Mouse (Mus musculus) CH12.LX (cell line): ENCODE measurements around the gene Trcg1.

Experiments
- BHLHE40 ChIP-seq: IDR thresholded peaks from 2 replicates; pipeline ENCODE4 v1.6.1; 2011; ENCODE audit warnings: mild to moderate bottlenecking, low read depth, low read length, improper control_type of control experiment
- CHD1 ChIP-seq: IDR thresholded peaks from 2 replicates; pipeline ENCODE4 v1.6.1; 2012; ENCODE audit warnings: low read depth, low read length, improper control_type of control experiment, inconsistent platforms
- CHD2 ChIP-seq: IDR thresholded peaks from 2 replicates; pipeline ENCODE4 v1.6.1; 2011; ENCODE audit warnings: low read length, improper control_type of control experiment
- CTCF ChIP-seq, 2 experiments: IDR thresholded peaks in 1 of 2; conservative IDR thresholded peaks in 1 of 2; 2 replicates each; pipeline ENCODE4 v1.5.1; 2011 to 2012; ENCODE audit warnings: low read depth in 2 of 2, low read length in 2 of 2, improper control_type of control experiment in 1 of 2, inconsistent platforms in 1 of 2, mild to moderate bottlenecking in 1 of 2, moderate library complexity in 1 of 2
- EP300 ChIP-seq: IDR thresholded peaks from 2 replicates; pipeline ENCODE4 v1.6.1; 2011; ENCODE audit warnings: low read length, improper control_type of control experiment
- MAX ChIP-seq: IDR thresholded peaks from 2 replicates; pipeline ENCODE4 v1.6.1; 2011; ENCODE audit warnings: low read length, improper control_type of control experiment
- POLR2A ChIP-seq: IDR thresholded peaks from 2 replicates; pipeline ENCODE4 v1.6.1; 2011; ENCODE audit warnings: low read depth, mild to moderate bottlenecking, improper control_type of control experiment, low read length
- POLR2AphosphoS2 ChIP-seq: IDR thresholded peaks from 2 replicates; pipeline ENCODE4 v1.6.1; 2011; ENCODE audit warnings: low read depth, low read length, improper control_type of control experiment
- RCOR1 ChIP-seq: conservative IDR thresholded peaks from 2 replicates; pipeline ENCODE4 v1.6.1; 2012; ENCODE audit warnings: low read depth, mild to moderate bottlenecking, inconsistent platforms, low read length, improper control_type of control experiment
- TCF12 ChIP-seq: IDR thresholded peaks from 2 replicates; pipeline ENCODE4 v1.6.1; 2014; ENCODE audit warnings: low read depth, mild to moderate bottlenecking, inconsistent platforms, low read length, improper control_type of control experiment
- USF2 ChIP-seq: conservative IDR thresholded peaks from 2 replicates; pipeline ENCODE4 v1.6.1; 2011; ENCODE audit warnings: low read depth, low read length, improper control_type of control experiment
- ZC3H11A ChIP-seq: IDR thresholded peaks from 2 replicates; pipeline ENCODE4 v1.6.1; 2012; ENCODE audit warnings: low read depth, mild to moderate bottlenecking, inconsistent platforms, low read length, improper control_type of control experiment
- ZNF384 ChIP-seq: IDR thresholded peaks from 2 replicates; pipeline ENCODE4 v1.6.1; 2012; ENCODE audit warnings: low read depth, low read length, improper control_type of control experiment, inconsistent platforms

- TF ChIP-seq CTCF (conservative IDR thresholded peaks at IDR 0.05 in 1 of 2, IDR thresholded peaks at IDR 0.05 in 1 of 2; ENCODE audit: low read depth in 2 of 2, low read length in 2 of 2) = no peak
- no peak for TF ChIP-seq CHD2
- TF ChIP-seq POLR2AphosphoS2 = no peak
- no peak for TF ChIP-seq ZNF384
- no peak for TF ChIP-seq BHLHE40
- no peak for TF ChIP-seq TCF12
- TF ChIP-seq POLR2A = no peak
- no peak for TF ChIP-seq USF2
- TF ChIP-seq ZC3H11A = no peak
- no peak for TF ChIP-seq EP300
- TF ChIP-seq CHD1 = no peak
- no peak for TF ChIP-seq RCOR1
- TF ChIP-seq MAX = no peak
These were observed 47.0 kb downstream of the Trcg1 start for GRCm38 (mm10) chr9:57283311-57283710.
